Mouse (Mus musculus) G1E (cell line): ENCODE measurements around the gene Gm6993.

Source experiments
- CTCF ChIP-seq: IDR thresholded peaks from 2 replicates; pipeline ENCODE4 v1.5.1; 2012; ENCODE audit warnings: low read depth, low read length, inconsistent platforms, mixed read lengths
- GATA1 ChIP-seq: IDR thresholded peaks from 2 replicates; pipeline ENCODE4 v1.6.1; 2012; ENCODE audit warnings: borderline replicate concordance, low read length, inconsistent platforms, mixed read lengths
- TAL1 ChIP-seq: conservative IDR thresholded peaks from 2 replicates; pipeline ENCODE4 v1.6.1; 2012; ENCODE audit warnings: low read depth, low read length, inconsistent platforms, mixed read lengths

GRCm38 (mm10) chr12:31235018-31235417 is 5.6 kb upstream of the Gm6993 start:
- TF ChIP-seq CTCF (no peak), TAL1 (no peak), GATA1 (no peak)
